Mouse (Mus musculus) megakaryocyte progenitor cell, adult 5-6 weeks (primary cell): ENCODE data around the gene Gm21680. TPM values are rescaled to one million over a fixed set of nuclear protein-coding genes. Genes with fewer than 3 reads are reported as not detected.
"Not testable (repeated sequence)": the region's sequence is repeated elsewhere in the genome, so short reads cannot be mapped to it uniquely, and the experiment has no call there.

ENCODE experiments used
- ATAC-seq: replicated peaks from 2 replicates; pipeline ENCODE4 v1.8.0; 2016; ENCODE audit warnings: mild to moderate bottlenecking, moderate TSS enrichment, inconsistent platforms; ENCODE audit not compliant: poor library complexity
- total RNA-seq, 2 experiments: library from RNA; stranded (forward) in 1 of 2; stranded (reverse) in 1 of 2; fragments of 157-497, 149-512 nt in 1 of 2; fragments of 200-1000 nt in 1 of 2; gene quantifications; 2 replicates each; pipeline versions ENCODE4 v1.2.3 to v1.2.4; 2015 to 2017

The Gm21680 gene
- total RNA-seq (2015) (not detected in 2 replicates), total RNA-seq (2017) (not detected in 2 replicates)

GRCm38 (mm10) chr5:25972563-25972962, at the start of gene Gm21680:
Gene Gm21680 (minus strand): TSS chr5:25972663.
- not testable (repeated sequence) for ATAC-seq

GRCm38 (mm10) chr5:26007697-26008096, 35.2 kb upstream of the Gm21680 start:
- ATAC-seq, result not testable (repeated sequence)

- ATAC-seq, result not testable (repeated sequence)
Measured at GRCm38 (mm10) chr5:26006937-26007695, 34.7 kb upstream of the Gm21680 start.

DNA sequence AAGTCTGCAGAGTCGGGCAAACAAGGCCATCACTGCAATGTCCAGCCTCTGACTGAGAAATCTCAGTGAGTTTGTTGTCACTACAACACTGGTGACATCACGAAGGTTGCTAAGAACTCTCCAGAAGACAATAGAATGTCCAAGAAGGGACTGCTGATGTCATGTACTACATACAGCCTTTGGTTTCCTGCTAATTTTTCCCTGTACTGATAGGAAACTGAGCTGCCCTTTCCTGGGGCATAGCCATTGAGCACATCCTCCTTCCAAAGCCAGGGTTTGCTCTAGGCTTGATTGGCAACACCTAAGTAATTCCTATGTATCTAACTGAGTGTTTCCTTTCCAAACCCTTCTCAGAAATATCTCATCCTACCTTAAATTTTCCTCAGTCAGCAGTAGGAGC, 32.2 kb upstream of the Gm21680 start, which contains the start of gene Gm1979:
Gm1979 (minus strand) TSS at position 101 of the 400 bp plus-strand sequence.
- not testable (repeated sequence) for ATAC-seq

- ATAC-seq, result not testable (repeated sequence)
Measured at GRCm38 (mm10) chr5:25988550-25988949, 16.1 kb upstream of the Gm21680 start, which contains the start of gene Gm21698. Gene Gm21698 (minus strand): TSS chr5:25988650.

DNA sequence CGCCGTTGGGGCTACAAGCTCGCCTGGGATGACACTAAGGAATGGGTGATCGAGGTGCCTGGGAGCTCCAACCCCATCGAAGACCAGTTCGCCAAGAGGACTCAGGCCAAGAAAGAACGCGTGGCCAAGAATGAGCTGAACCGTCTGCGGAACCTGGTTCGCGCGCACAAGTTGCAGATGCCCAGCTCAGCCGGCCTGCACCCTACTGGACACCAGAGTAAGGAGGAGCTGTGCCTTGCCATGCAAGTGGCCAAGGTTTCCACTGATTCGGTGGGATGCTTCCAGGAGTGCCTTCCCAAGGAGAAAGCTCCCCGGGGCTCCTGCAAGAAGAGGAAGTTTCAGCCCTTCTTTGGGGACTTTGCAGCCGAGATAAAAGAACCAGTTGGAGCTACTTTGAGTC, 15.4 kb downstream of the Gm21680 start:
- not testable (repeated sequence) for ATAC-seq

- ATAC-seq, result not testable (repeated sequence)
Measured at GRCm38 (mm10) chr5:25956611-25957010, 15.9 kb downstream of the Gm21680 start.

DNA sequence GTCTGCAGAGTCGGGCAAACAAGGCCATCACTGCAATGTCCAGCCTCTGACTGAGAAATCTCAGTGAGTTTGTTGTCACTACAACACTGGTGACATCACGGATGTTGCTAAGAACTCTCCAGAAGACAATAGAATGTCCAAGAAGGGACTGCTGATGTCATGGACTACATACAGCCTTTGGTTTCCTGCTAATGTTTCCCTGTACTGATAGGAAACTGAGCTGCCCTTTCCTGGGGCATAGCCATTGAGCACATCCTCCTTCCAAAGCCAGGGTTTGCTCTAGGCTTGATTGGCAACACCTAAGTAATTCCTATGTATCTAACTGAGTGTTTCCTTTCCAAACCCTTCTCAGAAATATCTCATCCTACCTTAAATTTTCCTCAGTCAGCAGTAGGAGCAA, 18.1 kb downstream of the Gm21680 start, which contains the start of gene Gm21671:
Gm21671 (minus strand) TSS at position 101 of the 400 bp plus-strand sequence.
- ATAC-seq, result not testable (repeated sequence)

- not testable (repeated sequence) for ATAC-seq
Measured at GRCm38 (mm10) chr5:25945391-25945790, 27.1 kb downstream of the Gm21680 start.

- not testable (repeated sequence) for ATAC-seq
Measured at GRCm38 (mm10) chr5:25942281-25942680, 30.2 kb downstream of the Gm21680 start, which contains the start of gene Gm21663. Gene Gm21663 (minus strand): TSS chr5:25942381.

Other genes with a start within 250 kb of the Gm21680 start
- gene Actr3b, start 212.7 kb downstream of the Gm21680 start, total RNA-seq (2015), result 0.78 TPM in 1 of 2 replicates, not detected in the other
- gene Actr3b, start 212.7 kb downstream of the Gm21680 start, total RNA-seq (2017), result 0.14 and 0.54 TPM in 2 replicates
- not detected in 2 replicates for gene Gm21663, start 30.3 kb downstream of the Gm21680 start, total RNA-seq (2015)
- gene Gm21663, start 30.3 kb downstream of the Gm21680 start, total RNA-seq (2017), result not detected in 2 replicates
- gene Gm21671, start 18.2 kb downstream of the Gm21680 start, total RNA-seq (2015), result not detected in 2 replicates
- gene Gm21671, start 18.2 kb downstream of the Gm21680 start, total RNA-seq (2017), result not detected in 2 replicates
- gene Gm21698, start 16.0 kb upstream of the Gm21680 start, total RNA-seq (2015), result not detected in 2 replicates
- not detected in 2 replicates for gene Gm21698, start 16.0 kb upstream of the Gm21680 start, total RNA-seq (2017)
- gene Gm1979, start 32.1 kb upstream of the Gm21680 start, total RNA-seq (2015), result not detected in 2 replicates
- gene Gm1979, start 32.1 kb upstream of the Gm21680 start, total RNA-seq (2017), result not detected in 2 replicates
- not detected in 2 replicates for gene Gm5862, start 50.3 kb upstream of the Gm21680 start, total RNA-seq (2015)
- gene Gm5862, start 50.3 kb upstream of the Gm21680 start, total RNA-seq (2017), result not detected in 2 replicates
- gene Speer4a, start 66.9 kb upstream of the Gm21680 start, total RNA-seq (2015), result not detected in 2 replicates
- gene Speer4a, start 66.9 kb upstream of the Gm21680 start, total RNA-seq (2017), result not detected in 2 replicates
- gene Gm7347, start 85.9 kb upstream of the Gm21680 start, total RNA-seq (2015), result not detected in 2 replicates
- not detected in 2 replicates for gene Gm7347, start 85.9 kb upstream of the Gm21680 start, total RNA-seq (2017)
- gene Gm10471, start 116.6 kb upstream of the Gm21680 start, total RNA-seq (2015), result not detected in 2 replicates
- gene Gm10471, start 116.6 kb upstream of the Gm21680 start, total RNA-seq (2017), result not detected in 2 replicates
- not detected in 2 replicates for gene 5031410I06Rik, start 132.7 kb upstream of the Gm21680 start, total RNA-seq (2015)
- gene 5031410I06Rik, start 132.7 kb upstream of the Gm21680 start, total RNA-seq (2017), result not detected in 2 replicates
- not detected in 2 replicates for gene Gm10220, start 148.8 kb upstream of the Gm21680 start, total RNA-seq (2015)
- gene Gm10220, start 148.8 kb upstream of the Gm21680 start, total RNA-seq (2017), result not detected in 2 replicates